Mouse (Mus musculus): ENCODE measurements around the gene Lrp4.

DNA sequence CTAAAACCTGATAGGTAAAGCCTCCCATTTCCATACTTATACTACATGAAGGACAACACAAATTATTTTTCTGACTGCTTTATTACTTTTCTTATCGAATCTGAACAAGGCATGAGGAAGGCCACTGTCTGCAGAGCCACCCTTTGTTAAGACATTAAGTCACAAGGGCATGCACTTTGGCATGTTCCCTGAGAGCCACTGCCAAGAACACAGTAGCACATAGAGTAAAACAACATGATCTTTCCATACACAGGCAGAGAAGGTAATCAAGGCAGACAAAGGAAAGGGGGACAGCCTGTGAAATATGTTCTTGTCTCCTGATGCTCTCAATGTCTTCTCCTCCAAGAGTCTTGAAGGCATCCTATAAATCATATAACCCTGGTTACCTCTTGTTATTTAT lies 43.5 kb upstream of the Lrp4 start:
- TF ChIP-seq CTCF (IDR thresholded peaks at IDR 0.05) (no peak), EP300 (IDR thresholded peaks at IDR 0.05) (no peak)

Measured in lung, postnatal 0 days (tissue).